Mouse (Mus musculus): ENCODE measurements around the gene Spdye4c. TPM values are rescaled to one million over a fixed set of nuclear protein-coding genes. Genes with fewer than 3 reads are reported as not detected.

Spdye4c gene
- total and polyA plus RNA-seq, 3 experiments = not detected

DNA sequence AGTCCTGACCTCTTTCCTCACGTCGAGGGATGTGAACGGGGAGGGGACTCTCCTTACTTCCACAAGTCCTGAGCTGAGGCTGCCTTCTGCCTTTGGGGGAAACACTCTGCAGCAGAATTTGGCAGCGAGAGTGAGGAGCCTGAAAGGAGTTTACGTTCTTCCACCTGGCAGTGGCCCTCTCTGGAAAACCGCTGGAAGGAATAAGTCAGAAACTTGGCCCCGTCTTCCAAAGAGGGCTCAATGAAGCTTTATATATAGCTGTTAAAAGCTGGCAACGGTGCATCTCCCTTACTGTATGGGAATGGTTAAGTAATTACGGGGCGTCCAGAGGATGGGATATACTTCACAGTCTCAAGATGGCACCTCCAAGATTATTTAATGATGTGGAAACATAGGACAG is 43.9 kb upstream of the Spdye4c start:
- Histone ChIP-seq H3K9ac (ENCODE audit: control insufficient read depth, low read depth, low read length, poor library complexity, severe bottlenecking) (no peak overlapping the region), H3K36me3 (ENCODE audit: control insufficient read depth in 1 of 2, insufficient read depth in 2 of 2, low read length in 2 of 2) (no peaks in the 10 kb centered on the region), H3K27me3 (ENCODE audit: control insufficient read depth in 1 of 2, insufficient read depth in 2 of 2, low read length in 2 of 2) (no peaks in the 10 kb centered on the region; a peak in 1 of 4 replicates), H3K79me2 (ENCODE audit: control insufficient read depth, insufficient read depth, low read length, poor library complexity) (no peaks in the 10 kb centered on the region), H3K4me3 (ENCODE audit: control insufficient read depth in 1 of 2, insufficient read depth in 1 of 2, low read depth in 2 of 2, low read length in 2 of 2) (no peak overlapping the region), H3K4me1 (ENCODE audit: control insufficient read depth in 1 of 2, insufficient read depth in 2 of 2, low read length in 2 of 2) (no peaks in the 10 kb centered on the region; a peak in 1 of 4 replicates), H3K27ac (ENCODE audit: control insufficient read depth, low read depth, low read length) (no peak overlapping the region), H3K9me3 (replicated peaks; ENCODE audit: insufficient read depth, low read length) (no peaks in the 10 kb centered on the region)
- DNase-seq (ENCODE audit: low read depth, low spot score) = no peak
- TF ChIP-seq ZKSCAN1 (IDR thresholded peaks at IDR 0.05; ENCODE audit: low read depth, low read length) (no peak), ZMIZ1 (IDR thresholded peaks at IDR 0.05; ENCODE audit: low read depth, low read length) (no peak), BHLHE40 (IDR thresholded peaks at IDR 0.05; ENCODE audit: borderline replicate concordance, low read depth, low read length) (no peak), CTCF (IDR thresholded peaks at IDR 0.05 in 2 of 3, conservative IDR thresholded peaks at IDR 0.05 in 1 of 3; ENCODE audit: control insufficient read depth in 1 of 3, insufficient read depth in 1 of 3, low read depth in 2 of 3, low read length in 3 of 3, poor library complexity in 1 of 3, severe bottlenecking in 1 of 3) (no peak), CHD1 (IDR thresholded peaks at IDR 0.05; ENCODE audit: low read depth, low read length) (no peak), TCF12 (IDR thresholded peaks at IDR 0.05; ENCODE audit: low read depth, low read length) (no peak), MEF2A (IDR thresholded peaks at IDR 0.05; ENCODE audit: extremely low read depth, insufficient replicate concordance, low read depth, low read length, poor library complexity, severe bottlenecking) (no peak), SIN3A (IDR thresholded peaks at IDR 0.05; ENCODE audit: low read length) (no peak), MXI1 (IDR thresholded peaks at IDR 0.05; ENCODE audit: low read depth, low read length) (no peak), SMC3 (IDR thresholded peaks at IDR 0.05; ENCODE audit: low read depth, low read length) (no peak), CHD2 (IDR thresholded peaks at IDR 0.05; ENCODE audit: low read length) (no peak)

DNA sequence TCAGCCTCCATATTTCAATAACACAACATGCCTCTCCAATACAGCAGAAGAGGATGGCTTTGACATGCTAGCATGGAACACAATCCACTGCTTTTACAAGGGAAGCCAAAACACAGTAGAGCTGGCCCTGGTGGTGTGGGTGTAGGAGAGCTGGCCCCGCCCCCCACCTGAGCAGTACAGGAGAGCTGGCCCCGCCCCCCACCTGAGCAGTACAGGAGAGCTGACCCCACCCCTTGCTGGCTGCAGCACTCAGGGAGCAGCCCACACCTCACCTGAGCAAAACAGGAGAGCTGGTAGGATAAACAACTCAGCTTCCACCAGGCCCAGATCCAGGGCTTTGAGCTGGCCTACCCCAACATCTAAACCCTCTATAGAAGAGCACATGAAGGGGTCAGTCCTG is 42.7 kb upstream of the Spdye4c start:
- H3K27ac ChIP-seq (ENCODE audit: control insufficient read depth, low read depth, low read length) = no peak overlapping the region
- TF ChIP-seq GATA1 (IDR thresholded peaks at IDR 0.05; ENCODE audit: low read depth, low read length) = no peak
- no peak for TF ChIP-seq MAZ (IDR thresholded peaks at IDR 0.05; ENCODE audit: low read depth, low read length)
- TF ChIP-seq KAT2A (conservative IDR thresholded peaks at IDR 0.05; ENCODE audit: low read depth, low read length) = no peak
- no peak for TF ChIP-seq SMC3 (IDR thresholded peaks at IDR 0.05; ENCODE audit: low read depth, low read length)
- no peak for TF ChIP-seq CTCF (IDR thresholded peaks at IDR 0.05 in 2 of 3, conservative IDR thresholded peaks at IDR 0.05 in 1 of 3; ENCODE audit: control insufficient read depth in 1 of 3, insufficient read depth in 1 of 3, low read depth in 2 of 3, low read length in 3 of 3, poor library complexity in 1 of 3, severe bottlenecking in 1 of 3)
- no peak for TF ChIP-seq HCFC1 (IDR thresholded peaks at IDR 0.05; ENCODE audit: low read depth, low read length)
- no peak for TF ChIP-seq NRF1 (IDR thresholded peaks at IDR 0.05; ENCODE audit: insufficient read depth, low read depth, low read length, poor library complexity, severe bottlenecking)
- TF ChIP-seq NELFE (IDR thresholded peaks at IDR 0.05; ENCODE audit: low read depth, low read length) = no peak
- TF ChIP-seq TAL1 (IDR thresholded peaks at IDR 0.05; ENCODE audit: low read length) = no peak
- TF ChIP-seq CHD2 (IDR thresholded peaks at IDR 0.05; ENCODE audit: low read length) = no peak
- no peak for TF ChIP-seq JUND (IDR thresholded peaks at IDR 0.05; ENCODE audit: low read depth, low read length)
- TF ChIP-seq POLR2AphosphoS5 (IDR thresholded peaks at IDR 0.05; ENCODE audit: borderline replicate concordance, low read depth, low read length) = no peak
- no peak for TF ChIP-seq POLR2A (IDR thresholded peaks at IDR 0.05; ENCODE audit: control insufficient read depth in 1 of 2, insufficient read depth in 1 of 2, low read depth in 1 of 2, low read length in 2 of 2, poor library complexity in 1 of 2)
- TF ChIP-seq RCOR1 (IDR thresholded peaks at IDR 0.05; ENCODE audit: low read depth, low read length) = no peak
- no peak for TF ChIP-seq SIN3A (IDR thresholded peaks at IDR 0.05; ENCODE audit: low read length)

More for the DNA sequence above, 42.7 kb upstream of the Spdye4c start:
- no peaks in the 10 kb centered on the region for H3K9me3 ChIP-seq (replicated peaks; ENCODE audit: insufficient read depth, low read length)
- no peaks in the 10 kb centered on the region; a peak in 1 of 4 replicates for H3K4me1 ChIP-seq (ENCODE audit: control insufficient read depth in 1 of 2, insufficient read depth in 2 of 2, low read length in 2 of 2)
- H3K9ac ChIP-seq (ENCODE audit: control insufficient read depth, low read depth, low read length, poor library complexity, severe bottlenecking) = no peak overlapping the region
- no peak for DNase-seq (ENCODE audit: low read depth, low spot score)
- H3K36me3 ChIP-seq (ENCODE audit: control insufficient read depth in 1 of 2, insufficient read depth in 2 of 2, low read length in 2 of 2) = no peaks in the 10 kb centered on the region
- peaks cover 0 to 2% of the 10 kb centered on the region in 2 experiments; a peak in 2 of 4 replicates for H3K27me3 ChIP-seq (ENCODE audit: control insufficient read depth in 1 of 2, insufficient read depth in 2 of 2, low read length in 2 of 2)
- no peaks in the 10 kb centered on the region for H3K79me2 ChIP-seq (ENCODE audit: control insufficient read depth, insufficient read depth, low read length, poor library complexity)
- H3K4me3 ChIP-seq (ENCODE audit: control insufficient read depth in 1 of 2, insufficient read depth in 1 of 2, low read depth in 2 of 2, low read length in 2 of 2) = no peak overlapping the region
